Mouse (Mus musculus) left cerebral cortex, adult 8-10 months (tissue): ENCODE results near the gene Man2b1. TPM values are rescaled to one million over a fixed set of nuclear protein-coding genes. Genes with fewer than 3 reads are reported as not detected.

Experiments used
- DNase-seq, 2 experiments: peaks; one replicate each; pipeline ENCODE4 v3.0.0; 2022; ENCODE audit warnings: low spot score in 2 of 2
- total RNA-seq, 4 experiments: library from RNA; stranded (reverse); gene quantifications; 2 replicates each; pipeline ENCODE4 v1.2.4; 2022

The Man2b1 gene
- 10 to 100 TPM; 33.3 to 74.2 (median 49.2) TPM for total RNA-seq

DNA sequence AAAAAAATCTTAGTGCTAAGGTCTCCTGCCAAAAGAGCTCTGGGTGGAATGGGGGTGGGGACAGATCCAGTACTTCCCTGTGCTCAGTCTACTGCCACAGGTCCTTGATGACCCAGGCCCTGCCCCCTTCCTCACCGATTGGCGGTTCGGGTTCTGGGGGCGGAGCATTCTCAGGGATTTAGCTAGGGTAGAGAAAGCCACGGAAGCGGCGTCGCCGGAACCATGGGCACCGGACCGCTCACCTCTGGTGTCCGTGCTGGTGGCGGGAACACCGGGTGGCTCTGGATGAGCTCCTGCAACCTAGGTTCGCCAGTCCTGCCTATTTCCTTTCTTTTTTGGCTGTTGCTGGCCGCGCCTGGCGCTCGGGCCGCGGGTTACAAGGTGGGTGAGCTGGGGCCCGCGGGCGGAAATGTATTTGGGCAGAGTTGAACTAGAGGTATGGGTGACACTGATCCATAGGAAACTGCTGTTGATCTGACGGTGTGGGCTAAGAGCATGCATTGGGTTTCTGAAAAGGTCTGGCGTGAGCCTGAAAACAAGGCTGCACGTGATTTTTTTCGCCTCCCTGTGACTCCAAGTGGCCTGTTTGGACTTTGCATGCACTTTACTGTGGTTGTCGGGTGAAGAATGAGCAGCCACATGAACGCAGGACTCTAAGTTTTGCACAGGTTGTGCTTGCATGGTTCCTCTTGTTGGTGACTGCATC, at the start of gene Man2b1:
Man2b1 (plus strand) TSS at position 163 of the 706 bp plus-strand sequence.
- peak; percentile 63 to 89 for DNase-seq

DNA sequence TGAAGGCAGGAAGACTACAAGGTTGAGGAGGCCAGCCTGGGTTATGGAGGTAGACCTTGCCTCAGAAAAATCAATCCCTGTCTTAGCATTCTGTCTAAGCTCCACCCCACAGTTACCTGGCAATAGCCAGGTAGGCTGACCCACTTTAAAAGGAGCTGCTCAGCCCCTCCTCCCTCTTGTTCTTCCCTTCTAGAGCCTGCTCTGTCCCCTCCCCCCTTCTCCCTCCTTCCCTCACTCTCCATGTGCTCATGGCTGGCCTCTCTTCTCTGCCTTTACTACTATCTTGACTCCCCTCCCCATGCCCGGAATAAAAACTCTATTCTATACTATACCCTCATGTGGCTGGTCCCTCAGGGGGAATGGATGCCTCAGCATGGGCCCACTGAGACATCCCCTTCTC, 49.2 kb upstream of the Man2b1 start:
- no peak for DNase-seq

DNA sequence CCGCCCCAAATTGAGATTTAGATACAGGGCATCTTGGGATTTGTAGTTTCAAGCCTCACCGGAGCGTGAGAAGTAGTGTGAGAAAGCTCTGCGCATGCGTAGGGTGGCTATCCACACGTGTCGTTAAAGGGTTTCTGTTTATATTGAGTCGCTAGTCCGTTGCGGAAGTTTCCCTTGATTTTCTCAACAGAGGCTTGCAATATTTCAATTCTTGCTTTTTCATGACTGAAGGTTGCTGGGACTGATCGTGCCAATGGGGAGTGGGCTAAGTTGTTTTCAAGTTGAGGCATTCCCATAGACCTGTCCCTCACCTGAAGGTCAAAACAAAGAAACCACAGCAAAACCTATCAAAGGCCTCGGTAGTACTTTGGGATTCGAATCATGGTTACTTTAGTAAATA, 48.3 kb upstream of the Man2b1 start:
- peak in 1 of 2 experiments; percentile 61 for DNase-seq

DNA sequence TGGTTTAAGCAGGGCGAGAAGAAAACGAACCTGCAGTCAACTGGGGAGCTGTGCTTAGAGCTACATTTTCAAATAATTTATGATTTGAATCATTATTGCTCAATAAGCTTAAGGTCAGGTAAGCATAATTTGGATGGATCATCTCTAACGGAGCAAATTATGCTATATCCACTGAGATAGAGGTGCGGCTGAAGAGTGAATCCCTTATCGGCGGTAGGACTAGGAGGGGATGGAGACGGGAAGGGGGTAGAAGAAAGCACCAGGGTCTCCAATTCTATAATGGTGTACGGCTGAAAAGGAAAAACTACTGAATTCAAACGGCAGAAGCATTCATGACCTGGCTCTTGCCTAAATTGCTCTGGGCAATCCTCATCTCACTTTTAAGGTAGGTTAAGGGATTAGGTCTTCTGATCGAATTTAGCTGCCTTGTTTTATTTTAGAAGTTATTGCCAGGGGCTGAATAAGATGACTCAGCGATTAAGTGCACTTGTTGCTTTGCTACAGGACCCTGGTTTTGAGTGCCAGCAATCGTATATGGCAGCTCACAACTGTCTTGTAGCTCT, 47.8 kb upstream of the Man2b1 start:
- DNase-seq: no peak

GRCm38 (mm10) chr8:85035728-85036310, 47.3 kb upstream of the Man2b1 start:
- no peak for DNase-seq

GRCm38 (mm10) chr8:85036381-85036717, 46.7 kb upstream of the Man2b1 start:
- no peak for DNase-seq

GRCm38 (mm10) chr8:85036718-85037365, 46.2 kb upstream of the Man2b1 start, which contains the start of gene Tnpo2:
TSS of gene Tnpo2 (plus strand) at chr8:85036915.
- peak; percentile 72 to 95 for DNase-seq

DNA sequence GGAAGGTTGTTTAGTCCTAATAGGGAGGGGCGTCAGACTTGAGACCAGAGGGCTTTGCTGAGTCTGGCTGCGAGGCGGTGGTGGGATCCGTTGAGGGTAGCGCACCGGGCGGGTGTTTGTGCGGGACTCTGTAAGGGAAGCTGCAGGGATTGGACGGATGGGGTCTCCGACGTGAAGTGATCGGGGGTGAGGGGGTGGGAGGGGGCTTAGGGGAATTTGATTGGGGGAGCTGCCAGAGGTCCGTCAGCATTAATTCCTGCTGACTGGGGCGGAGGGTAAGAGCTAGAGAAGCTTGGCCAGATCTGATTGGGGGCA, 45.7 kb upstream of the Man2b1 start:
- DNase-seq: no peak

DNA sequence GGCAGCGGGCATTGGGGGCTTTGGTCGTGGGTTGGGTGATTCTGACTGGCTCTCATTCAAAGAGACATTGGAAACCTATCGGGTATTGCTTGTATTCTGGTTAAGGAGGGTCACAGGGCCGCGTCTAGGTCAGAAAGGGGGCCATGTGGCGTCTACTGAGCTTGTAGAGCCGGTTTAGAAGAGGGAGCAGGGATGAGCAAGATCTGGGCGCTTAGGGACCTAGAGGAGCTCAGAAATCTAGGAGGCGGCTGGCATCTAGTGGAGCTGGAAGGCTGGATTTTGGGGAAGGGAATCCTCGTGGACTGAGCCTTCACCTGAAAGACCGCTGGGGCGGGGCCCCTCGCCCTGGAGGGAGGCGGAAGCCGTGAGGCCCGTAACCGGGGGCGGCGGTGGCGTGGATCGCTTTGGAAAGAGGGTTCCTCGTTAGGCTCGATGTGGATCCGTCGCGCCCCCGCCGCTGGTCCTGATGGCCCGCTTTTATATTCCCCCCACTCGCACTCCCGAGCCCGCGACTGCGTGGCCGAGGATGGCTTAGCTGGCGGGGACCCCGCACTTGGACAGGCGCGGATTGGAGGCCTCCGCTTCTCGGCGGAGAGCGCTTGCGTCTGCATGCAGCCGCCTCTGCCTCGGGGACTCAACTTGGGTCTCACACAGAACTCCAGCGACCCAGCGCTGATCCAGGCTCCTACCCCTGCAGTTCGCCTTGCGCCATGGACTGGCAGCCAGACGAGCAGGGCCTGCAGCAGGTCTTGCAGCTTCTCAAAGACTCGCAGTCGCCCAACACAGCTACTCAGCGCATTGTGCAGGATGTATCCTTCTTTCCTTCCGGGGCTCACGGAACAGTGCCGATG, 45.2 kb upstream of the Man2b1 start:
- DNase-seq: peak; percentile 57 to 59

DNA sequence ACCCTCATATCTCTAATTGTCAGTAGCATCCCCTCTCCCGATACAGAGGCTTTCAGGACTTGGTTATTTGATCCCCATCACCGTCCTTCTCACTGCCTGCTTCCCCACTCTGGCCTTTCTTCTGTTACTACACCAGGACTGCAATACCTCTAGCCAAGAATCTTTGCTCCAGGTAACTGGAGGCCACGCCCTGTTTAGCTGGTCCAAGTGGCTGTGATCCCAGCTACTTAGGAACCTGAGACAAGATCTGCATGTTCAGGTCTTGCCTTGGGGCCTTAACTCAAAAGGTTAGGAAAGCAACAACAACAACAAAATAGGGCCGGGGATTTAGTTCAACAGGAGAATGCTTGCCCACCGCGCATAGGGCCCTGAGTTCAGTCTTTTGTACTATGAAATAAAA, 39.5 kb upstream of the Man2b1 start:
- DNase-seq: no peak

DNA sequence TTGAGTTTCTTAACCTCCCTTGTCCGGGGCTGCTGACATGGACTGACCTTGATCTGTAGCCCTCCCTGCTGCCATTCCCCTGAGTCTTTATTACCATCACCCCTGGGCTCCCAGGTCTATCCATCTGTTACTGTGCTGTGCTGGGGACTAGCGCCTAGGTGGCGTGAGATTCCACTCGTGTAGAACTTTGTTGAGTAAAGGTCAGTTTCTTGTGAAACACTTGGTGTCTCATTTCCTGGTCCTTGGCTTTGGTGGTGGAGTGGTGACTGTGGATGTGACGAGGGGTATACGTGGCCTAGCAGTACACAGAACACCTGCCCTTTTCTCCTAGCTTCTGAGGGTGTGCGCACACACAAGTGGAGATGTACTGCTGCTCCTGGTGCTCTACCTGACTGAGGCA, 25.7 kb upstream of the Man2b1 start:
- no peak for DNase-seq

GRCm38 (mm10) chr8:85059879-85060616, 23.0 kb upstream of the Man2b1 start, which contains the start of gene Fbxw9:
TSS of gene Fbxw9 (plus strand) at chr8:85060055.
- peak; percentile 84 to 91 for DNase-seq

DNA sequence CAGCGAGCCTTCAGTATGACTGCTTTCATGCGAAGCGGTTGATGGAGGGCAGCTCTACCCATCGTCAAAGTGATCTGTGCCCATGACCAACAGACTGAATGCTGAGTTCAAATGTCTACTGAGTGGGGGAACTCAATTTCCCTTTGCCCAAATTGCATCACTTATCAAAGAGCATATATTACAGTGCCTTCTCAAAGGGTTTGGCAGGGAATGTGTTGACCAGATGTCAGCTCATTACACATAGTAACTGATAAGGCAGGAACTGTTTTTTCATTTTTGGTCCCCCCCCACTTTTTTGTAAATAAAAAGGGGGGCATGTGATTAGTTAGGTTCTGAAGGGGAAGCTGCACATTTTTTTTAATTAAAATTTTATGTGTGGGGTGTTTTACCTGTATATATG, 20.5 kb upstream of the Man2b1 start:
- DNase-seq: no peak

GRCm38 (mm10) chr8:85065213-85065612, 17.9 kb upstream of the Man2b1 start:
- no peak for DNase-seq

- no peak for DNase-seq
Measured at GRCm38 (mm10) chr8:85067155-85067554, 15.9 kb upstream of the Man2b1 start.

DNA sequence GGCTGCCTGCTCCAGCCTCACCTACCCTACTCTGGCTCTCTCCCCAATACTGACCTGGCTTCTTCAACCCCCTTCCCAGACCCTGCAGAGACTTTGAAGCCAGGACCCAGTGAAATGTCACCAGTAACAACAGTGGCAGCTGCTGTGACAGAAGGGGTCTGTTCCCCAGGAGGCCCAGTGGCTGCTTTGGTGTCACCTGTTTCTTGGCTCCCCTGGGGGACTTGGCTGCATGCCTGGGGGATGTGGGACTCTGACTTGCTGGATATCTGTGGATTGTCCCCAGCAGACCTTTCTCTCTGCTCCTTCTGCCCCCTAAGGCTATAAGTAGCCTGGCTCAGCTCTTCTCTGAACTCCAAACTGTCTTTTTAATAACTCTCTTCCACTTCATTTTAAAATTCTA, 15.1 kb upstream of the Man2b1 start, which contains the start of gene Gm5741:
Gm5741 (minus strand) TSS at position 1 of the 400 bp plus-strand sequence.
- no peak for DNase-seq

DNA sequence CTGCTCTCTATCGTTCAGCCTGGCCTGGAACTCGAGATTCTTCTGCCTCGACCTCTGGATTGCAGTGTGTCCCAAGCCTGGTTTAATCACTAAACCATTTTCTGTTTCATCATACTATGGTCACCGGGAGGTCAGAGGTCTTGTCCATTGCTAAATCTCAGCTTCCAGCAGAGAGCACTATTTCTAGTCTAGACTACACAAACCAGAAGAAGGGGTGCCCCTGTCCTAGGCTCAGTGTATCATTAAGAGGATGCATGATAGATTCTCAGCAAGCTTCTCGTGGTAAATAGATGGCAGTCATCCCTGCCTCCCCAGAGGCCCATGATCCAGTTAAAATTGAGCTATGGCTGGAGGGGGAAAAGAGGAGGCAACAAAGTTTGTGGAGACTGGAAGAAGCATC, 12.0 kb upstream of the Man2b1 start:
- DNase-seq: no peak

GRCm38 (mm10) chr8:85071514-85072281, 11.4 kb upstream of the Man2b1 start, which contains the start of gene Dhps:
TSS of gene Dhps (plus strand) at chr8:85071757.
- peak; percentile 79 to 91 for DNase-seq

- no peak for DNase-seq
Measured at GRCm38 (mm10) chr8:85072364-85072929, 10.6 kb upstream of the Man2b1 start.
